Mouse (Mus musculus): Measurements from ENCODE around the gene Prame. TPM values are rescaled to one million over a fixed set of nuclear protein-coding genes. Genes with fewer than 3 reads are reported as not detected.

The Prame gene
- polyA plus RNA-seq, 1 experiment from 2014 or later, result not detected

Other genes with a start within 250 kb of the Prame start
- gene Gm7903, start 193.9 kb downstream of the Prame start, polyA plus RNA-seq (2015; fragmentation: Nextera tagmentation; extraction: Ambion mirVana), result not detected in 2 replicates
- gene AV320801, start 133.1 kb downstream of the Prame start, polyA plus RNA-seq (2015; fragmentation: Nextera tagmentation; extraction: Ambion mirVana), result not detected in 2 replicates
- gene Nxf7, start 28.9 kb downstream of the Prame start, polyA plus RNA-seq (2015; fragmentation: Nextera tagmentation; extraction: Ambion mirVana), result not detected in 2 replicates
- not detected in 2 replicates for gene Tcp11x2, start 66.1 kb upstream of the Prame start, polyA plus RNA-seq (2015; fragmentation: Nextera tagmentation; extraction: Ambion mirVana)
- gene Tmsb15a, start 97.6 kb upstream of the Prame start, polyA plus RNA-seq (2015; fragmentation: Nextera tagmentation; extraction: Ambion mirVana), result not detected in 2 replicates
- 9.7 and 10.9 TPM in 2 replicates for gene Armcx5, start 115.0 kb upstream of the Prame start, polyA plus RNA-seq (2015; fragmentation: Nextera tagmentation; extraction: Ambion mirVana)
- gene Gprasp1, start 115.0 kb upstream of the Prame start, polyA plus RNA-seq (2015; fragmentation: Nextera tagmentation; extraction: Ambion mirVana), result 46.2 and 47.6 TPM in 2 replicates
- 54.4 and 56.9 TPM in 2 replicates for gene Bhlhb9, start 169.9 kb upstream of the Prame start, polyA plus RNA-seq (2015; fragmentation: Nextera tagmentation; extraction: Ambion mirVana)
- 24.9 and 27.6 TPM in 2 replicates for gene Gprasp2, start 211.3 kb upstream of the Prame start, polyA plus RNA-seq (2015; fragmentation: Nextera tagmentation; extraction: Ambion mirVana)